Mouse (Mus musculus) heart, embryonic 16.5 days (tissue): ENCODE data around the gene Acads. TPM values are rescaled to one million over a fixed set of nuclear protein-coding genes. Genes with fewer than 3 reads are reported as not detected.
"Not testable (repeated sequence)": the region's sequence is repeated elsewhere in the genome, so short reads cannot be mapped to it uniquely, and the experiment has no call there.

Experiments used
- ATAC-seq: fragments of 200-750 bp; cut with Nextera tagmentation; replicated peaks from 2 replicates; pipeline ENCODE4 v1.8.0; 2017; ENCODE audit warnings: moderate number of reproducible peaks; ENCODE audit not compliant: insufficient read depth, low FRiP score; ENCODE audit errors: extremely low read depth
- H3K27ac ChIP-seq: fragments of 300-500 bp; sonication (generic); 2 replicates; pipeline ENCODE4 v1.5.1; 2014; ENCODE audit warnings: mild to moderate bottlenecking, low read length, control low read depth, moderate library complexity
- H3K27me3 ChIP-seq: fragments of 300-500 bp; sonication (generic); 2 replicates; pipeline ENCODE4 v1.6.1; 2014; ENCODE audit warnings: low read length, mixed read lengths; ENCODE audit not compliant: control insufficient read depth, insufficient read depth
- H3K36me3 ChIP-seq: fragments of 300-500 bp; sonication (generic); 2 replicates; pipeline ENCODE4 v1.6.1; 2014; ENCODE audit not compliant: control insufficient read depth, insufficient read depth
- H3K4me1 ChIP-seq: fragments of 300-500 bp; sonication (generic); 2 replicates; pipeline ENCODE4 v1.6.1; 2014; ENCODE audit warnings: low read length, mixed read lengths; ENCODE audit not compliant: control insufficient read depth, insufficient read depth
- H3K4me2 ChIP-seq: fragments of 300-500 bp; sonication (generic); 2 replicates; pipeline ENCODE4 v1.6.1; 2014; ENCODE audit warnings: low read depth, mild to moderate bottlenecking, control low read depth, low read length
- H3K4me3 ChIP-seq: fragments of 300-500 bp; sonication (generic); 2 replicates; pipeline ENCODE4 v1.5.1; 2014; ENCODE audit warnings: mild to moderate bottlenecking, control low read depth, low read length
- H3K9ac ChIP-seq: fragments of 300-500 bp; sonication (generic); 2 replicates; pipeline ENCODE4 v1.6.1; 2014; ENCODE audit warnings: low read length, control low read depth
- H3K9me3 ChIP-seq: fragments of 300-500 bp; sonication (generic); replicated peaks from 2 replicates; pipeline ENCODE4 v1.6.1; 2016; ENCODE audit warnings: low read length; ENCODE audit not compliant: control insufficient read depth
- WGBS: fragments of 180-500 bp; shearing (Covaris S2); extraction: QIAGEN DNeasy Blood & Tissue Kit; methylation state at CpG from one replicate; pipeline ENCODE4 v1.1.7; 2014; 5-methylcytosine and 5-hydroxymethylcytosine counted together
- polyA plus RNA-seq: library from polyadenylated mRNA; unstranded; fragments of >200 nt; fragmentation: Nextera tagmentation; extraction: Ambion mirVana; gene quantifications from 2 replicates; pipeline ENCODE4 v1.2.1, GENCODE M21; 2015

Acads gene
- polyA plus RNA-seq, 1 experiment from 2014 or later: 140 TPM

GRCm38 (mm10) chr5:115074749-115075148 lies 44.4 kb downstream of the Acads start:
- no peak overlapping the region for H3K4me2 ChIP-seq
- no peaks in the 10 kb centered on the region for H3K9me3 ChIP-seq
- no peaks in the 10 kb centered on the region for H3K27me3 ChIP-seq
- H3K36me3 ChIP-seq: peaks cover 4% of the 10 kb centered on the region; the same call in 1 of the 2 replicates
- H3K27ac ChIP-seq: no peak overlapping the region
- no peak overlapping the region for H3K9ac ChIP-seq
- no peak for ATAC-seq
- WGBS: 70% methylated on average over 4 of the region's 4 CpGs
- H3K4me1 ChIP-seq: peaks cover 22% of the 10 kb centered on the region
- no peak overlapping the region for H3K4me3 ChIP-seq

GRCm38 (mm10) chr5:115073306-115073705 lies 45.8 kb downstream of the Acads start:
- not testable (repeated sequence) for H3K27me3 ChIP-seq, H3K9ac ChIP-seq, ATAC-seq, H3K4me2 ChIP-seq, H3K4me3 ChIP-seq, H3K36me3 ChIP-seq, H3K27ac ChIP-seq, H3K9me3 ChIP-seq
- H3K4me1 ChIP-seq: peaks cover 33% of the 10 kb centered on the region
- 79% methylated on average over 8 of the region's 8 CpGs for WGBS

GRCm38 (mm10) chr5:115072143-115072542 lies 47.0 kb downstream of the Acads start:
- peaks cover 4% of the 10 kb centered on the region; the same call in 1 of the 2 replicates for H3K36me3 ChIP-seq
- no peak overlapping the region for H3K9ac ChIP-seq
- no peak overlapping the region for H3K4me2 ChIP-seq
- H3K27me3 ChIP-seq: no peaks in the 10 kb centered on the region
- peaks cover 43% of the 10 kb centered on the region for H3K4me1 ChIP-seq
- no peak overlapping the region for H3K4me3 ChIP-seq
- 80% methylated on average over 7 of the region's 7 CpGs for WGBS
- ATAC-seq: no peak
- H3K27ac ChIP-seq: peak overlapping the region; percentile 11; the same call in 1 of the 2 replicates
- no peaks in the 10 kb centered on the region for H3K9me3 ChIP-seq

- H3K4me1 ChIP-seq: peaks cover 43% of the 10 kb centered on the region
- no peak overlapping the region for H3K9ac ChIP-seq
- ATAC-seq: peak; percentile 30; the same call in 1 of the 2 replicates
Measured at GRCm38 (mm10) chr5:115071096-115071901, 47.8 kb downstream of the Acads start.

GRCm38 (mm10) chr5:115070457-115070856 lies 48.7 kb downstream of the Acads start:
- ATAC-seq: no peak
- H3K36me3 ChIP-seq: 0 out of 2 replicates have a peak, but pooled peaks cover 2% of the 10 kb centered on the region
- H3K4me3 ChIP-seq: no peak overlapping the region
- no peak overlapping the region for H3K9ac ChIP-seq
- H3K4me2 ChIP-seq: no peak overlapping the region
- H3K9me3 ChIP-seq: no peaks in the 10 kb centered on the region
- no peak overlapping the region for H3K27ac ChIP-seq
- H3K27me3 ChIP-seq: no peaks in the 10 kb centered on the region
- WGBS: 100% methylated on average over 2 of the region's 2 CpGs
- peaks cover 49% of the 10 kb centered on the region for H3K4me1 ChIP-seq

More at GRCm38 (mm10) chr5:115071096-115071901, 47.8 kb downstream of the Acads start:
- Histone ChIP-seq H3K27ac (peak overlapping the region; percentile 11; the same call in 1 of the 2 replicates), H3K36me3 (0 out of 2 replicates have a peak, but pooled peaks cover 4% of the 10 kb centered on the region), H3K4me3 (no peak overlapping the region), H3K27me3 (no peaks in the 10 kb centered on the region), H3K4me2 (no peak overlapping the region), H3K9me3 (no peaks in the 10 kb centered on the region)
- 82% methylated on average over 11 of the region's 11 CpGs for WGBS

- Histone ChIP-seq H3K27me3 (no peaks in the 10 kb centered on the region), H3K9me3 (no peaks in the 10 kb centered on the region), H3K36me3 (no peaks in the 10 kb centered on the region), H3K4me2 (no peak overlapping the region), H3K27ac (no peak overlapping the region), H3K9ac (no peak overlapping the region), H3K4me3 (no peak overlapping the region), H3K4me1 (peaks cover 52% of the 10 kb centered on the region)
- no peak for ATAC-seq
- WGBS: 76% methylated on average over 3 of the region's 3 CpGs
Measured at GRCm38 (mm10) chr5:115069611-115070010, 49.5 kb downstream of the Acads start.

- H3K4me2 ChIP-seq: no peak overlapping the region
- H3K9ac ChIP-seq: no peak overlapping the region
- no peaks in the 10 kb centered on the region for H3K27me3 ChIP-seq
- H3K27ac ChIP-seq: no peak overlapping the region
- no peak overlapping the region for H3K4me3 ChIP-seq
- peaks cover 52% of the 10 kb centered on the region for H3K4me1 ChIP-seq
- H3K36me3 ChIP-seq: no peaks in the 10 kb centered on the region
- ATAC-seq: no peak
- 83% methylated on average over 11 of the region's 11 CpGs for WGBS
- H3K9me3 ChIP-seq: no peaks in the 10 kb centered on the region
Measured at GRCm38 (mm10) chr5:115068671-115069421, 50.3 kb downstream of the Acads start.

- H3K4me1 ChIP-seq: peaks cover 35% of the 10 kb centered on the region
- ATAC-seq: no peak
- WGBS: 42% methylated on average over 4 of the region's 4 CpGs
- H3K4me2 ChIP-seq: no peak overlapping the region
- no peaks in the 10 kb centered on the region for H3K9me3 ChIP-seq
- H3K36me3 ChIP-seq: peaks cover 5% of the 10 kb centered on the region; the same call in 1 of the 2 replicates
- H3K4me3 ChIP-seq: no peak overlapping the region
- H3K27me3 ChIP-seq: no peaks in the 10 kb centered on the region
- H3K9ac ChIP-seq: no peak overlapping the region
- H3K27ac ChIP-seq: no peak overlapping the region
Measured at GRCm38 (mm10) chr5:115066245-115066644, 52.9 kb downstream of the Acads start.

- Histone ChIP-seq H3K27me3 (no peaks in the 10 kb centered on the region), H3K36me3 (peaks cover 5% of the 10 kb centered on the region; the same call in 1 of the 2 replicates), H3K4me2 (no peak overlapping the region), H3K27ac (no peak overlapping the region), H3K9ac (no peak overlapping the region), H3K4me3 (no peak overlapping the region), H3K9me3 (no peaks in the 10 kb centered on the region), H3K4me1 (peaks cover 30% of the 10 kb centered on the region)
- no peak for ATAC-seq
- 86% methylated on average over 7 of the region's 7 CpGs for WGBS
Measured at GRCm38 (mm10) chr5:115063391-115063790, 55.8 kb downstream of the Acads start.
